Mouse (Mus musculus) forebrain, embryonic 13.5 days (tissue): ENCODE data around the gene Kcnb1. TPM values are rescaled to one million over a fixed set of nuclear protein-coding genes. Genes with fewer than 3 reads are reported as not detected.

Experiments used
- polyA plus RNA-seq: library from polyadenylated mRNA; unstranded; fragments of >200 nt; fragmentation: Nextera tagmentation; extraction: Ambion mirVana; gene quantifications from 2 replicates; pipeline ENCODE4 v1.2.1, GENCODE M21; 2015

The Kcnb1 gene
- polyA plus RNA-seq, 1 experiment from 2014 or later, result 1.3 TPM

Other genes starting within 250 kb of the Kcnb1 start
- 107 and 111 TPM in 2 replicates for gene Stau1, start 193.9 kb downstream of the Kcnb1 start, polyA plus RNA-seq
- 46.7 and 50.0 TPM in 2 replicates for gene Ddx27, start 175.0 kb downstream of the Kcnb1 start, polyA plus RNA-seq
- gene Znfx1, start 127.1 kb downstream of the Kcnb1 start, polyA plus RNA-seq, result 5.6 and 6.2 TPM in 2 replicates
- 3.5 and 4.4 TPM in 2 replicates for gene Ptgis, start 50.4 kb upstream of the Kcnb1 start, polyA plus RNA-seq
- 9.1 and 9.2 TPM in 2 replicates for gene B4galt5, start 159.0 kb upstream of the Kcnb1 start, polyA plus RNA-seq
- gene Slc9a8, start 231.6 kb upstream of the Kcnb1 start, polyA plus RNA-seq, result 19.5 and 21.1 TPM in 2 replicates